Mouse (Mus musculus) lung, adult 2 months (tissue): ENCODE data around the gene Sh2b3. TPM values are rescaled to one million over a fixed set of nuclear protein-coding genes. Genes with fewer than 3 reads are reported as not detected.

ENCODE experiments used
- DNase-seq: peaks from one replicate; pipeline ENCODE4 v3.0.0; 2022
- H3K4me1 ChIP-seq: fragments of 200-500 bp; 2 replicates; pipeline ENCODE4 v1.6.1; 2011; ENCODE audit warnings: low read length; ENCODE audit not compliant: control insufficient read depth, insufficient read depth
- H3K4me3 ChIP-seq: fragments of 200-500 bp; replicated peaks from 2 replicates; pipeline ENCODE3; 2011; ENCODE audit warnings: low read depth, mild to moderate bottlenecking, control low read depth, low read length; ENCODE audit errors: extremely low read depth
- CTCF ChIP-seq: fragments of 200-500 bp; IDR thresholded peaks from 2 replicates; pipeline ENCODE4 v1.5.1; 2011; ENCODE audit warnings: mild to moderate bottlenecking, low read length, control low read depth; ENCODE audit not compliant: insufficient read depth
- POLR2A ChIP-seq: fragments of 200-500 bp; IDR thresholded peaks from 2 replicates; pipeline ENCODE4 v1.6.1; 2011; ENCODE audit warnings: low read depth, mild to moderate bottlenecking, control low read depth, low read length, borderline replicate concordance; ENCODE audit errors: extremely low read depth
- WGBS: fragments of 180-500 bp; shearing (Covaris S2); methylation state at CpG from one replicate; pipeline ENCODE4 v1.1.7; 2018; 5-methylcytosine and 5-hydroxymethylcytosine counted together
- polyA plus RNA-seq: library from polyadenylated mRNA; depleted of rRNA; stranded (reverse); fragments of >200 nt; gene quantifications from 2 replicates; pipeline ENCODE4 v1.2.3, GENCODE M21; 2012

The Sh2b3 gene
- polyA plus RNA-seq, 1 experiment: 58.8 TPM

DNA sequence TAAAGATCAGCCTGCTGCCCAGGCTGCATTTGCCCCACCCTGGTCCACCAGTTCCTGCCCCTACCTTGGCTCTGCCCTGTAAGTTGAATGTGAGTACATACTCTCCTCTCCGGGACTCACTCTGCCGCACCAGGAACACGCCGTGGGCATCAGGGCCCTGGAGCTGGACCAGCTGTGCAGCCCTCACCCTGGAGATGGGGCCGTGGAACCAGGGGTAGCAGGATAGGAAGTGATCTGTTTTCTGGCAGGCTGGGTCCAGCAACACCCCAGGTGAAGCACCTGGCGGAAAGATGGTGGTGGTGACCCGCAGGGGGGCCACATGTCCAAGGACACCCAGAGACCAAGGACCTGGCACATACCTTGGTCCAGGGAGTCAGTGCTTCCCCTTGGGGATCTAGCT, 19.0 kb downstream of the Sh2b3 start:
- no peak for DNase-seq
- Histone ChIP-seq H3K4me3 (no peak overlapping the region), H3K4me1 (peaks cover 17% of the 10 kb centered on the region)
- TF ChIP-seq CTCF (no peak), POLR2A (no peak)
- 88% methylated on average over 7 of the region's 7 CpGs for WGBS

DNA sequence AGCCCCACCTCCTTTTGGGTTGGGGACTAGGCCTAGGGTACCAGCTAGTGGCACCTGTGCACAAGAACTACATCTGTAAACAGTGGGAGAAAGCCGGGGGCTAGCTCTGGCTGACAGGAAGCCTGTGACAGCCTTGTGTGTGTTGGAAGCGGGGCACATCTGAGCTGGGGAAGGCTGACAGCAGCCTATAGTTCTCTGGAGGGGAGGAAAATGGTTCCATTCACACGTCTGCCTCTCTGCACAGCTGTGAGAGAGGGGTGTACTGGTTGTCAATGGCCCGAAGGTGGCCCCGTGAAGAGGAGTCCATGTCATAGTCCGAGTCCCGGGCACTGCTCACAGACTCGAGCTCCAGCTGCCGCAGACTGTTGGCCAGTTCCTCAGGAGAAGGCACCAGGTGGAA, 19.9 kb downstream of the Sh2b3 start:
- 72% methylated on average over 9 of the region's 9 CpGs for WGBS
- DNase-seq: no peak
- Histone ChIP-seq H3K4me1 (peaks cover 12% of the 10 kb centered on the region), H3K4me3 (no peak overlapping the region)
- TF ChIP-seq CTCF (no peak), POLR2A (no peak)

DNA sequence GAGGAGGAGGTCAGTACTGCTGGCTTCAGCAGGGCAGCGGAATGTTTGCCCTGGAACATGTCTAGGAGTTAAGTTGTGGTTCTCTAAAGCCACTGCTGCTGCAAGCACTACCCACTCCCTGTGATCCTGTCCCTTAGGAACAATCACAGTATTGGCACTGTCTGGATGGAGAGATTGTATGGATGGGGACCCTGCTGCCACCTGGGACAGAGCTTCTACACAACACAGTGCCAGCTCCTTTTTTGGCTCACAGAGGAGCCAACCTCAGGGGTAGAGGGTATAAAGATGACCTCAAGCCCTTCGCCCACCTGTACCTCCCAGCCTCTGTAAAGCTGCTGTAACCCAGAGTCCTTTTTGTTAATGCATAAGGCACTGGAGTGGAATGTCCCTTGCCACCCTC, 20.8 kb downstream of the Sh2b3 start:
- DNase-seq: no peak
- Histone ChIP-seq H3K4me1 (peaks cover 19% of the 10 kb centered on the region), H3K4me3 (no peak overlapping the region)
- WGBS: 92% methylated on average over 2 of the region's 2 CpGs
- TF ChIP-seq CTCF (no peak), POLR2A (no peak)

DNA sequence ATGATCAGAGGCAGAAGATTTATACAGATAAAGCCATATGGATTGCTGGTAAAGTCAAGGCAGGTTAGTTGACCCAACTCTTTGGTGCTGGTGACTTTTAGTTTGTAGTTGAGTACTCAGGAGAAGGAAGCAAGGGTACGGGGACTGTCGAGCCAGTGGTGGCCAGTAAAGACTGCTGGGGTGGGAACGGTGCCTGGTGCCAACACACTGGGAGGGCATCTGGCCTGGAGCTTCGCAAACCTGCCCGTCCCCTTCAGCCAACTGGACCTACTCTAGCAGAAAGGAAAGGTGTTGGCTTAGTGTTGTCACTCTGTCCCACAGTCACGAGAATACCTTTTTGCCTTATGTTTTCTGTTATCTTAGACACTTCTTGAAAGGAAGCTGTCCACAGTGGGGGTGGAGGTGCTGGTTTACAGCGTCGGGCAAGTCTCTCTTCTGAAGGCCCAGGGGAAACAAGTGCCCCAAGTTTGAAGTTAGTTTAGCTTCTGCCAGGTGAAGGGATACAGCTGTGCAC, 21.5 kb downstream of the Sh2b3 start:
- Histone ChIP-seq H3K4me1 (peaks cover 19% of the 10 kb centered on the region), H3K4me3 (no peak overlapping the region)
- TF ChIP-seq POLR2A: no peak; the same call in 1 of the 2 replicates
- TF ChIP-seq CTCF: no peak
- no peak for DNase-seq
- WGBS: 74% methylated on average over 8 of the region's 8 CpGs

DNA sequence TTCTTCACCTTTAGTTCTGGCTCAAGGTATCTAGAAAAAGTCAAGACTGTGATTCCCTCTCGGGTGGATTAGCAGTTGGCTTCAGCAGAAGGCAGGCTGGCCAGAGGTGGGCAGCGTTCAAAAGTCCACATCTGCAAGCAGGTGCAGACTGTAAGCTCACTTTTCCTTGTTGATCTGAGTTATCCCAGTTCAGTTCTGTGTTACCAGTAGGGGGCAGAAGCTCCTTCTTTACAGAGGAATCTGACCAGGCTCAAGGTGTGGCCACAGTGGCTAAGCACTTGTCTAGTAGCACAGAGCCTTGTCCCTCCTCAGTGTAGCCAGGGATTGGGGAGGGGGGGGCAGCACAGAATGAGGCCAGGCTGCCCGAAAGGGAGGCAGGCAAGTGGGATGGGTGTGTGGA, 22.4 kb downstream of the Sh2b3 start:
- DNase-seq: peak; percentile 54
- Histone ChIP-seq H3K4me3 (no peak overlapping the region), H3K4me1 (peaks cover 15% of the 10 kb centered on the region)
- TF ChIP-seq CTCF: peak; percentile 51
- no peak for TF ChIP-seq POLR2A
- WGBS: 43% methylated on average over 3 of the region's 3 CpGs

DNA sequence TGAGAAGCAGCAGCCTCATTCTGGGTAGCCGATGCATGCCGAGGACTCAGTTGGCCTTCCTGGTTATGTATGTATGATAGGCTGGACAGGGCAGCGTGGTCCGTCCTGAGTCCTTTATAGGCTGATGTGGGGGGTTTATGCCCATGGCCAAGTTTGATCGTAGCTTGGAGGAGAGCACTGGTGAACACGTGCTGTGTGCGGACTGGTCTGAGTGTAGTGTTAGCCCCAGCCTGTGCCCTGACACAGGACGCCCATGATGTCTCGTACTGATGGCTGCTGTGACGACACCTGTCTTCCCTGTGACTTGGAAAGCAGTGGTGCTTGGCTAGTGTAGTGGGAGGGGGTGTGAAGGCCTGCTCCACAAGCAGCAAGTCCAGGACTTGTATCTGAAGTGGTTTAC, 23.7 kb downstream of the Sh2b3 start:
- Histone ChIP-seq H3K4me1 (peaks cover 18% of the 10 kb centered on the region), H3K4me3 (no peak overlapping the region)
- WGBS: 92% methylated on average over 10 of the region's 10 CpGs
- no peak for DNase-seq
- TF ChIP-seq CTCF (no peak), POLR2A (no peak)

DNA sequence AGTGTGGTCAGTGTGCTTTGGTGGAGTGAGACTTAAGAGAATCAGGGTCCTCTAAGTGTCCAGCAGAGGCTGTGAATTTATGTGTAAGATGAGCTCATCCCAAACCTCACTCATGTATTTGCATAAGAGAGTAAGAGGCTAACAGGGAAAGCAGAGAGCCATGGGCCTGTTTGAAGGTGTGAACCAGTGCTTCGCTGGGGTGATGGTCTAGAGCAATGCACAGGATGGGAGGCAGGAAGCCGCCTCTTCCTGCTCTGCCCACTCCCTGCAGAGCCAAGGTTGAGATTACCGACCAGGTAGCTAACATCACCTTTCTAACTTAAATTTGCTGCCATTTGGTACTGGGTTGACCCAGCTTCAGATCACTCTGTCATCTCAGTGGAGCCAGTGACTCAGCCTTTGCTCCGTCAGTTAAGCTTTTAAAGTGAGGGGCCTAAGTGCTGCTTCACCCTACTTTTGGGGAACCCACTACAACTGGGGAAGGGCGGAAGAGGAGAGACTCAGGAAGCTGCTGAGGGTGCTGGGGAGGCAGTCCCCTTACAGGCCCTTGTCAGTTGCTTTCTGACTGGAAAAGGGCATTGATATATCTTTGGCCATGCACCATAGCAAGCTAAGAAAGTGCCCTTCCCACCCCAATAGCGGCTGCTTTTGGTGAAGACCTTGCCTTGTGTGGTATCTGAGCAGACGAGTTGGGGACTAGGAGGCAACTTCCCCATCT, 24.8 kb downstream of the Sh2b3 start:
- Histone ChIP-seq H3K4me3 (no peak overlapping the region), H3K4me1 (peaks cover 18% of the 10 kb centered on the region)
- TF ChIP-seq POLR2A: no peak
- no peak for TF ChIP-seq CTCF
- no peak for DNase-seq
- 70% methylated on average over 7 of the region's 7 CpGs for WGBS

DNA sequence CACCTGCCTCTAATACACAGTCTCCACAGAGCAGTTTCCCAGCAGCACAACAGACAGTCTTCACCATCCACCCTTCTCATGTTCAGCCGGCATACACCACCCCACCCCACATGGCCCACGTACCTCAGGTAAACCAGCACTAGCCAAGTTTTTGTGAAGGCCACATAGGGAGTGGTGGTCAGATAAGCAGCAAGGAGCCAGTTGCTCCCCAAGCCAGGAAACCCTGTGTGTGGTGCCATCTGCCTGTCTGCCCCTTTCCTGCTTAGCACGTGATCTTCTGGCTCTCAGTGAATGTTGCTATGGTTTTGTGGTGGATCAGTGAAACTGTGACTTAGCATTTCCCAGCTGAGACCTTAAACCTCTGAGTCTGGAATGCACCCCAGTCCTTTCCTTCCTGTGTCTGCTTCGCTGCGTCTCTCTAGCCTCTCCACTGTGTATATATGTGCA, 25.9 kb downstream of the Sh2b3 start:
- no peak for TF ChIP-seq CTCF
- no peak for TF ChIP-seq POLR2A
- no peak for DNase-seq
- H3K4me3 ChIP-seq: no peak overlapping the region
- WGBS: 51% methylated on average over 5 of the region's 5 CpGs
- H3K4me1 ChIP-seq: peaks cover 18% of the 10 kb centered on the region

DNA sequence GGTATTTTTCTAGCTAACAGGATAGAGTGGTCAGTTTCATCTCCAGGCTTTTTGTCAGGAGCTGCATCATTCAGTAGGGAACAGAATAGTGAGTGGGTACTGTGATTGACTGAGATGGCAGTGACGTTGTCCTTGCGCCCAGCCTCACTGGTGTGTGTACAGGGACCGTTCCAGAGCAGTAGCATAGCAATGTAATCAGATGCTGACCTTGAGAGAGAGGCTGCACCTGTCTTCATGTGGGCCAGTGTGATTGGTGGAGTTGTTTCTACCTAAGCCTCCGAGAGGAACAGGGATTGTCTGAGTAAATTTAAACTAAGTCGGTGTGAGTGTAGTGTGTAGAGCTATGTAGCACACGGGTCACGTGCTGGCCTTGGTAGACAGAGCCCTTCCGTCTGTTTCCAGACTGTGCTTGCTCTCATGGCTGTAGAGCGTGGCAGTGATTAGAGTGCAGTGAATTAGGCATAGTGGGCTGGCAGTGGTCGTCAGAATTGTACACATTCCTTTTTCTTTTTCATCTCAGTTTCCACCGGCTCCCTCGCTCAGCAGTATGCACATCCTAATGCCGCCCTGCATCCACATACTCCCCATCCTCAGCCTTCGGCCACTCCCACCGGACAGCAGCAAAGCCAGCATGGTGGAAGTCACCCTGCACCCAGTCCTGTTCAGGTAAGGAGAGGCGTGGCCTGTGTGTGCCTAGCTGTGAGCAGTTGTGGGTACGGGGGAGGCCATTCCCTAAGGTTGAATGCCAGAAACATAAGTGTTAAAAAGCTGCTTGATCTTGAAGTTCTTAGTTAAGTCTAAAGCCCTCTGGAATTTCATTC, 26.9 kb downstream of the Sh2b3 start:
- H3K4me1 ChIP-seq: peaks cover 18% of the 10 kb centered on the region
- no peak for DNase-seq
- no peak overlapping the region for H3K4me3 ChIP-seq
- no peak for TF ChIP-seq POLR2A
- TF ChIP-seq CTCF: no peak
- WGBS: 85% methylated on average over 17 of the region's 17 CpGs

DNA sequence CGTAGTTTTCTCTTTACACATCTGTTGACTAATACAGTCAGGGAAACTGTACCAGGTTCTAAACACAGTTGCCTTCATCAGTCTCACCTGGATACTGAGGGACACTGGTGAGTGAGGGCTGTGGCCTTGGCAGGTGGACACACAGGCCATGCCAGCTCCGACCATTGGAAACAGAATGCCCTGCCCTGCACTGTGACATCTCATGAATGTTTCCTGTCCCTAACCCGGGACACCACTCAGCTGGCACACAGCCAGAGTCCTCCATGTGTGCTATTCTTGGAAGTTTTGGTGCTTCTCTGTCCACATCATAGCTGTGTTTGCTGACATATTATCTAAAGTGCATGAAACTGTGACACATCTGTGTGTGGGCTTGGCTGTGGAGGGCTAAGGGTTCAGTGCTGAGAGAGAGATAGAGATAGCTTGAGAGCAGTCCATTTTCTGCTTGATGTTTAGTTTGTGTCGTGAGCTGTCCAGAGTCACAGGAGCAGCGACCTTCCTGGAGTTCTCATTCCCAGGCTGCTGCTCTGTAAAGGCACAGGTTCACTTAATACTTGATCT, 27.7 kb downstream of the Sh2b3 start:
- DNase-seq: no peak
- peaks cover 15% of the 10 kb centered on the region for H3K4me1 ChIP-seq
- WGBS: 38% methylated on average over 5 of the region's 5 CpGs
- TF ChIP-seq CTCF: no peak
- TF ChIP-seq POLR2A: no peak
- H3K4me3 ChIP-seq: no peak overlapping the region
